Mouse (Mus musculus) heart, embryonic 11.5 days (tissue): Measurements from ENCODE around the gene Cbwd1. TPM values are rescaled to one million over a fixed set of nuclear protein-coding genes. Genes with fewer than 3 reads are reported as not detected.

Experiments used
- ATAC-seq: fragments of 200-750 bp; cut with Nextera tagmentation; replicated peaks from 2 replicates; pipeline ENCODE4 v1.8.0; 2017; ENCODE audit warnings: moderate library complexity; ENCODE audit not compliant: insufficient number of reproducible peaks, low FRiP score, low TSS enrichment
- H3K27ac ChIP-seq: fragments of 300-500 bp; sonication (generic); 2 replicates; pipeline ENCODE4 v1.5.1; 2014; ENCODE audit warnings: mild to moderate bottlenecking, low read depth, low read length
- H3K27me3 ChIP-seq: fragments of 300-500 bp; sonication (generic); 2 replicates; pipeline ENCODE4 v1.6.1; 2014; ENCODE audit warnings: mild to moderate bottlenecking, low read length, mixed read lengths; ENCODE audit not compliant: control insufficient read depth, insufficient read depth
- H3K36me3 ChIP-seq: fragments of 300-500 bp; sonication (generic); 2 replicates; pipeline ENCODE4 v1.6.1; 2014; ENCODE audit warnings: mild to moderate bottlenecking, low read length, moderate library complexity, mixed read lengths; ENCODE audit not compliant: control insufficient read depth, insufficient read depth
- H3K4me1 ChIP-seq: fragments of 300-500 bp; sonication (generic); 2 replicates; pipeline ENCODE4 v1.6.1; 2014; ENCODE audit warnings: low read length; ENCODE audit not compliant: control insufficient read depth, insufficient read depth
- H3K4me2 ChIP-seq: fragments of 300-500 bp; sonication (generic); 2 replicates; pipeline ENCODE4 v1.6.1; 2014; ENCODE audit warnings: mild to moderate bottlenecking, moderate library complexity
- H3K4me3 ChIP-seq: fragments of 300-500 bp; sonication (generic); 2 replicates; pipeline ENCODE4 v1.5.1; 2014; ENCODE audit warnings: low read depth, low read length
- H3K9ac ChIP-seq: fragments of 300-500 bp; sonication (generic); 2 replicates; pipeline ENCODE4 v1.6.1; 2014; ENCODE audit warnings: mild to moderate bottlenecking, low read depth, low read length, moderate library complexity
- H3K9me3 ChIP-seq: fragments of 300-500 bp; sonication (generic); replicated peaks from 2 replicates; pipeline ENCODE4 v1.6.1; 2016; ENCODE audit warnings: low read length; ENCODE audit not compliant: control insufficient read depth
- WGBS: fragments of 180-500 bp; shearing (Covaris S2); extraction: QIAGEN DNeasy Blood & Tissue Kit; methylation state at CpG from one replicate; pipeline ENCODE4 v1.1.7; 2014; ENCODE audit not compliant: insufficient replicate concordance; 5-methylcytosine and 5-hydroxymethylcytosine counted together
- polyA plus RNA-seq: library from polyadenylated mRNA; unstranded; fragments of >200 nt; fragmentation: Nextera tagmentation; extraction: Ambion mirVana; gene quantifications from 2 replicates; pipeline ENCODE4 v1.2.1, GENCODE M21; 2014

Cbwd1 gene
- polyA plus RNA-seq, 1 experiment from 2014 or later, result 20.0 TPM

- no peaks in the 10 kb centered on the region for H3K9me3 ChIP-seq
- H3K4me3 ChIP-seq, result no peak overlapping the region
- 78% methylated on average over 7 of the region's 7 CpGs for WGBS
- ATAC-seq, result no peak
- H3K4me2 ChIP-seq, result no peak overlapping the region
- no peak overlapping the region for H3K27ac ChIP-seq
- no peaks in the 10 kb centered on the region for H3K4me1 ChIP-seq
- no peak overlapping the region for H3K9ac ChIP-seq
- no peaks in the 10 kb centered on the region for H3K36me3 ChIP-seq
- H3K27me3 ChIP-seq, result no peaks in the 10 kb centered on the region
Measured at GRCm38 (mm10) chr19:24983857-24984498, 22.6 kb upstream of the Cbwd1 start.

GRCm38 (mm10) chr19:24983050-24983449 is 21.6 kb upstream of the Cbwd1 start:
- H3K9ac ChIP-seq, result no peak overlapping the region
- WGBS, result 78% methylated on average over 4 of the region's 4 CpGs
- no peaks in the 10 kb centered on the region for H3K27me3 ChIP-seq
- no peak overlapping the region for H3K27ac ChIP-seq
- H3K36me3 ChIP-seq, result no peaks in the 10 kb centered on the region
- no peak overlapping the region for H3K4me2 ChIP-seq
- no peaks in the 10 kb centered on the region for H3K4me1 ChIP-seq
- no peak overlapping the region for H3K4me3 ChIP-seq
- no peaks in the 10 kb centered on the region for H3K9me3 ChIP-seq
- no peak for ATAC-seq

DNA sequence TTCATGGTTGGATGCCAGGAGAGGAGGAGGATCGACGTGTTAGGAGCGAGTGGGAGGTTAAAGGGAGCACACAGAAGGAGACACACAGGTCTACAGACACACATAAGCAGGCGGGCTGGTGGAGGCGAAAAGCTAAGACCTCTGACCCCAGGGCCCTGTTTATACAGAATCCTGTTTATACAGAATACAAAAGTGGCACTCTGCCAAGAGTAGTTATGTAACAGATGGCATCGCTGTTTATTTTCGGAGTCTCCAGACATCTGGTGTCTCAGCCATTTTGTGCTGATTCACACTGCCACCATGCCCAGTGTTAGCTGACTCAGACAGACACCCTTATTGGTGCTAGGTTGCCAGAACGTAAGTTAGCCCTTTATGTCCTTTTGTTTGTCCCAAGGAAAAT is 19.9 kb upstream of the Cbwd1 start:
- Histone ChIP-seq H3K9me3 (no peaks in the 10 kb centered on the region), H3K36me3 (no peaks in the 10 kb centered on the region), H3K27ac (no peak overlapping the region), H3K9ac (no peak overlapping the region), H3K27me3 (no peaks in the 10 kb centered on the region), H3K4me3 (no peak overlapping the region), H3K4me2 (no peak overlapping the region), H3K4me1 (no peaks in the 10 kb centered on the region)
- no peak for ATAC-seq
- 70% methylated on average over 8 of the region's 8 CpGs for WGBS

GRCm38 (mm10) chr19:24978852-24979842 is 17.7 kb upstream of the Cbwd1 start:
- no peak for ATAC-seq
- H3K4me3 ChIP-seq, result no peak overlapping the region
- H3K9ac ChIP-seq, result no peak overlapping the region
- H3K9me3 ChIP-seq, result no peaks in the 10 kb centered on the region
- no peaks in the 10 kb centered on the region for H3K36me3 ChIP-seq
- H3K27me3 ChIP-seq, result no peaks in the 10 kb centered on the region
- no peaks in the 10 kb centered on the region for H3K4me1 ChIP-seq
- no peak overlapping the region for H3K4me2 ChIP-seq
- H3K27ac ChIP-seq, result no peak overlapping the region
- WGBS, result 73% methylated on average over 10 of the region's 10 CpGs

DNA sequence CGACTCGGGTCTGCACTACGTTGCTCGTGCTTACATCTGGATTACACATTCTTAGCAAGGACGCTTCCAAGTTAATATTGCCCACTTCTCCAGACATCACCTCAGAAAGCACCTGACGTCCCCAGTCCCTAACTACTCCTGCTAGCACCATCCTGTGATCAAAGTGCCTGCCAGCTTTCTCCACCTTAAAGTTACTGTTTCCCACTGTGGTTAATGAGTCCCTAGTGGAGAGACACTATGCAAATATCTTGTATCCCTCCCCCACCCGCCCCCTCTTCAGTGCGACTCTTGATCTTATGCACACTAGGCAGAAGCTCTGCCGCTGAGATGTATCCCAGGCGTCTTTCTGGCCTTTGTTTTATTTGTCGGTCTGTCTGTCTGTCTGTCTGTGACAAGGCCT is 16.6 kb upstream of the Cbwd1 start:
- Histone ChIP-seq H3K9me3 (no peaks in the 10 kb centered on the region), H3K4me3 (no peak overlapping the region), H3K36me3 (no peaks in the 10 kb centered on the region), H3K27me3 (no peaks in the 10 kb centered on the region), H3K9ac (no peak overlapping the region), H3K27ac (no peak overlapping the region), H3K4me2 (no peak overlapping the region), H3K4me1 (no peaks in the 10 kb centered on the region)
- no peak for ATAC-seq
- WGBS, result 66% methylated on average over 11 of the region's 11 CpGs

DNA sequence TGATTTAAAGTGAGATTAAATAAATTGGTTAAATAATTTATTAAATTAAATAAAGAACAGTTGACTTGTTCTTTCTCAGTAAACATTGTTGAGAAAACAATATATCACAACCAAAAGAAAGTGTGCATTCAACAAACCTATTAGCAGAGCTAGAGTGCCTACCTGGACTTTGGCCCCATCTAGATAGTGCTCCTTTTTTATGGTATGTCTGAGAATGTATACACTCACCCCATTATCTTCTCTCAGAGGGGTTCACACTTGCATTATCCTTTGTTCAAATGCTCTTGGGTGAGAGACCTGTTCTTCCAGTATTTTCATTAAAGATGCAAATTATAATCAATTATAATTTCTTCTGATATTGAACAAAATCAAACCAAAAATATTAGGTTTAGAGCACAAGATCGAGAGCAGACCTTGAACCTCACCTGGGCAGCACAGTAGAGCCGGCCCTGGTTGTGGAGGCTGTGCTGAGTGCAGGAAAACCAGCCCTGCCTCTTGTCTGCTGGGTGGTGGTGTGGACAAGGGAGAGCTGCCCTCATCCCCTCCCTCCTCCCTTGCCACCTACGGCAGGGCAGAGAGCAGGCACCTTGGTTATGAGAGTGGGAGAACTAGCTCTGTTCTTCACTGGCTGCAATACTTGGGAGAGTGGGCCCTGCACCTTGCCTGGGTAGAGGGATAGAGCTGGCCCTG is 11.4 kb upstream of the Cbwd1 start:
- Histone ChIP-seq H3K9me3 (no peaks in the 10 kb centered on the region), H3K27me3 (no peaks in the 10 kb centered on the region), H3K4me1 (no peaks in the 10 kb centered on the region), H3K4me2 (no peak overlapping the region), H3K4me3 (no peak overlapping the region), H3K36me3 (no peaks in the 10 kb centered on the region), H3K9ac (no peak overlapping the region), H3K27ac (no peak overlapping the region)
- WGBS, result 73% methylated on average over 3 of the region's 3 CpGs
- ATAC-seq, result no peak

GRCm38 (mm10) chr19:24971307-24971706 is 9.9 kb upstream of the Cbwd1 start:
- Histone ChIP-seq H3K9me3 (no peaks in the 10 kb centered on the region), H3K4me1 (no peaks in the 10 kb centered on the region), H3K27me3 (no peaks in the 10 kb centered on the region), H3K9ac (no peak overlapping the region), H3K36me3 (no peaks in the 10 kb centered on the region), H3K4me2 (no peak overlapping the region), H3K4me3 (no peak overlapping the region), H3K27ac (no peak overlapping the region)
- no peak for ATAC-seq
- WGBS, result 73% methylated on average over 7 of the region's 7 CpGs

GRCm38 (mm10) chr19:24966941-24967340 is 5.5 kb upstream of the Cbwd1 start:
- WGBS, result 87% methylated on average over 2 of the region's 2 CpGs
- Histone ChIP-seq H3K27me3 (no peaks in the 10 kb centered on the region), H3K4me1 (no peaks in the 10 kb centered on the region), H3K27ac (no peak overlapping the region), H3K36me3 (no peaks in the 10 kb centered on the region), H3K9ac (no peak overlapping the region), H3K4me2 (no peak overlapping the region), H3K9me3 (no peaks in the 10 kb centered on the region), H3K4me3 (no peak overlapping the region)
- no peak for ATAC-seq
